Mouse (Mus musculus): ENCODE measurements at regions not wholly inside any gene's neighbourhood (a gene's known extent, or its start where the extent isn't known, plus 50 kb on each side); places are given as distances from the start of the nearest gene placed in this dataset.

GRCm38 (mm10) chr16:30827901-30828608 lies 228.5 kb downstream of the Fam43a start:
- DNase-seq (ENCODE audit: low read depth, low spot score), result no peak
- WGBS, result 43% methylated on average over 9 of the region's 9 CpGs

GRCm38 (mm10) chr16:30834561-30834960 lies 235.0 kb downstream of the Fam43a start:
- WGBS, result 82% methylated on average over 3 of the region's 3 CpGs

GRCm38 (mm10) chr16:30835678-30836077 lies 236.2 kb downstream of the Fam43a start:
- WGBS, result 21% methylated on average over 2 of the region's 2 CpGs
- peak; percentile 39 for DNase-seq (ENCODE audit: low read depth, low spot score)

More at GRCm38 (mm10) chr16:30834561-30834960, 235.0 kb downstream of the Fam43a start:
- DNase-seq (ENCODE audit: low read depth, low spot score), result no peak

- 90% methylated on average over 2 of the region's 2 CpGs for WGBS
- DNase-seq (ENCODE audit: low read depth, low spot score), result no peak
Observed at GRCm38 (mm10) chr16:30842831-30843230, 238.4 kb downstream of the Xxylt1 start.

GRCm38 (mm10) chr16:30852595-30852994 lies 228.6 kb downstream of the Xxylt1 start:
- 75% methylated on average over 1 of the region's 1 CpGs for WGBS
- DNase-seq (ENCODE audit: low read depth, low spot score), result no peak

- WGBS, result 60% methylated on average over 4 of the region's 4 CpGs
- DNase-seq (ENCODE audit: low read depth, low spot score), result no peak
Observed at GRCm38 (mm10) chr16:30854716-30855115, 226.5 kb downstream of the Xxylt1 start.

- no peak for DNase-seq (ENCODE audit: low read depth, low spot score)
- WGBS, result 51% methylated on average over 2 of the region's 2 CpGs
Observed at GRCm38 (mm10) chr16:30857656-30858055, 223.6 kb downstream of the Xxylt1 start.

- WGBS, result 92% methylated on average over 7 of the region's 7 CpGs
Observed at GRCm38 (mm10) chr16:30869136-30869909, 211.9 kb downstream of the Xxylt1 start.

GRCm38 (mm10) chr16:30870110-30870509 lies 211.1 kb downstream of the Xxylt1 start:
- 73% methylated on average over 14 of the region's 14 CpGs for WGBS

More at GRCm38 (mm10) chr16:30869136-30869909, 211.9 kb downstream of the Xxylt1 start:
- DNase-seq (ENCODE audit: low read depth, low spot score), result no peak

GRCm38 (mm10) chr16:30870676-30871075 lies 210.6 kb downstream of the Xxylt1 start:
- 64% methylated on average over 2 of the region's 2 CpGs for WGBS
- DNase-seq (ENCODE audit: low read depth, low spot score), result no peak

More at GRCm38 (mm10) chr16:30870110-30870509, 211.1 kb downstream of the Xxylt1 start:
- DNase-seq (ENCODE audit: low read depth, low spot score), result no peak

GRCm38 (mm10) chr16:30872147-30872546 lies 209.1 kb downstream of the Xxylt1 start:
- DNase-seq (ENCODE audit: low read depth, low spot score), result peak; percentile 64
- WGBS, result 35% methylated on average over 5 of the region's 5 CpGs

- no peak for DNase-seq (ENCODE audit: low read depth, low spot score)
- 75% methylated on average over 26 of the region's 26 CpGs for WGBS
Observed at GRCm38 (mm10) chr16:30873493-30874211, 207.6 kb downstream of the Xxylt1 start.

- WGBS, result 39% methylated on average over 7 of the region's 7 CpGs
- DNase-seq (ENCODE audit: low read depth, low spot score), result no peak
Observed at GRCm38 (mm10) chr16:30875235-30875829, 205.9 kb downstream of the Xxylt1 start.

GRCm38 (mm10) chr16:30878821-30879220 lies 202.4 kb downstream of the Xxylt1 start:
- WGBS, result 63% methylated on average over 1 of the region's 1 CpGs
- DNase-seq (ENCODE audit: low read depth, low spot score), result no peak

- no peak for DNase-seq (ENCODE audit: low read depth, low spot score)
- WGBS, result 90% methylated on average over 1 of the region's 1 CpGs
Observed at GRCm38 (mm10) chr16:30879878-30880277, 201.4 kb downstream of the Xxylt1 start.

- DNase-seq (ENCODE audit: low read depth, low spot score), result no peak
- WGBS, result 94% methylated on average over 3 of the region's 3 CpGs
Observed at GRCm38 (mm10) chr16:30880682-30881081, 200.6 kb downstream of the Xxylt1 start.

GRCm38 (mm10) chr16:30881186-30881585 lies 200.0 kb downstream of the Xxylt1 start:
- WGBS, result 77% methylated on average over 5 of the region's 5 CpGs
- no peak for DNase-seq (ENCODE audit: low read depth, low spot score)

GRCm38 (mm10) chr16:30883490-30884188 lies 197.6 kb downstream of the Xxylt1 start:
- WGBS, result 22% methylated on average over 13 of the region's 13 CpGs
- DNase-seq (ENCODE audit: low read depth, low spot score), result no peak

GRCm38 (mm10) chr16:30884189-30884551 lies 197.1 kb downstream of the Xxylt1 start:
- WGBS, result 33% methylated on average over 6 of the region's 6 CpGs
- no peak for DNase-seq (ENCODE audit: low read depth, low spot score)

Data from large intestine, adult 2 months (tissue).